Mouse (Mus musculus): ENCODE measurements around the gene Exosc8. TPM values are rescaled to one million over a fixed set of nuclear protein-coding genes. Genes with fewer than 3 reads are reported as not detected.
"Not testable (repeated sequence)": the region's sequence is repeated elsewhere in the genome, so short reads cannot be mapped to it uniquely, and the experiment has no call there.

Exosc8 gene
- polyA plus RNA-seq, 1 experiment from 2014 or later = 176 TPM

DNA sequence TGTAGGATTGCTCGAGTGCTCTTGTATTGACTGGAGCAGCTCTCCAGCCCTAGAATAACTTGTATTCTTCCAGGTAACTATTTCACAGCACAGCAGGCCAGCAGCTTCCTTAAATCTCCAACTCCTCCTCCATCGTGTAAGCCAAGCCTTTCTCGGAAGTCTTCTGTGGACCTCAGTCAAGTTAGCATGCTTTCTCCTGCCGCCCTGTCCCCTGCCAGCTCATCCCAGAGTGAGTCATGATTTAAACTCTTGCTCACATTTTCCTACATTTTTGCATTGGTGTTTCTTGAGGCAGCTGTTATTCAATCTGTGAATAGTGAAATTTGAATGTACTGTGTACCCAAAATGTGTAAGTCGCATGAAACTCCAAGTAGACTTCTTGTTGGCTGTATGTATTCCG, 19.7 kb downstream of the Exosc8 start:
- WGBS = 91% methylated on average over 6 of the region's 6 CpGs

DNA sequence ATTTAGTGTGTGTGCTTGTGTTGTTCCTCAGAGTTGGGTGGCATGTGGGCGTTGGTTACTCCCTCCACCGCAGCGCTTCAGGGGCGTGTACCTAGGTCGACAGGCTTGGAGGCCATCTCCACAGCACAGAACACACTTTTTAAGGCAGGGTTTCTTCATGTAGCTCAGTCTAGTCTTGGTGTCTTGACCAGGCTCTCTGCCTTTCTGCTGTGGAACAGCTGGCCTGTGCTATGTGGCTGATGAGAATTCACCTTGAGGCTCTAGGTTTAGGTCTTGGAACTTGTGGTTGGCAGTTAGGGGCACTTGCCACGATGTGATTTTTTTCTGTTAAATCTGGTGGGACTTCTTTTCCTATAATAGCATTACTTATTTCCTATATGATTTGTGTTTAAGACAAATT, 20.9 kb downstream of the Exosc8 start, which contains the start of gene Gm21958:
Gm21958 (minus strand) TSS at position 101 of the 400 bp plus-strand sequence.
- no peaks in the 10 kb centered on the region for H3K4me1 ChIP-seq (ENCODE audit: control insufficient read depth, insufficient read depth, low read length)
- peaks cover 12% of the 10 kb centered on the region for H3K36me3 ChIP-seq (replicated peaks; ENCODE audit: control insufficient read depth, insufficient read depth, low read depth, low read length)
- ATAC-seq (replicated peaks; ENCODE audit: insufficient number of reproducible peaks, low FRiP score, low TSS enrichment, low read depth) = no peak
- no peak within 1 kb of the TSS for H3K27ac ChIP-seq (replicated peaks; ENCODE audit: low read depth, low read length)
- no peak within 1 kb of the TSS for H3K9ac ChIP-seq (replicated peaks; ENCODE audit: low read length)
- no peaks in the 10 kb centered on the region for H3K27me3 ChIP-seq (ENCODE audit: control insufficient read depth, insufficient read depth, low read length)
- no peak for DNase-seq (ENCODE audit: low spot score)
- H3K9me3 ChIP-seq (replicated peaks; ENCODE audit: control insufficient read depth, low read length) = no peaks in the 10 kb centered on the region
- H3K4me3 ChIP-seq (ENCODE audit: low read depth, low read length) = no peak within 1 kb of the TSS
- 85% methylated on average over 6 of the region's 6 CpGs for WGBS
- no peak within 1 kb of the TSS for H3K4me2 ChIP-seq (ENCODE audit: low read depth, low read length)

More for the DNA sequence above, 19.7 kb downstream of the Exosc8 start:
- DNase-seq (ENCODE audit: low spot score) = no peak
- Histone ChIP-seq H3K36me3 (replicated peaks; ENCODE audit: control insufficient read depth, insufficient read depth, low read depth, low read length) (peaks cover 11% of the 10 kb centered on the region), H3K27me3 (ENCODE audit: control insufficient read depth, insufficient read depth, low read length) (no peaks in the 10 kb centered on the region), H3K9ac (replicated peaks; ENCODE audit: low read length) (no peak overlapping the region), H3K4me1 (ENCODE audit: control insufficient read depth, insufficient read depth, low read length) (no peaks in the 10 kb centered on the region), H3K27ac (replicated peaks; ENCODE audit: low read depth, low read length) (no peak overlapping the region), H3K4me3 (ENCODE audit: low read depth, low read length) (no peak overlapping the region), H3K9me3 (replicated peaks; ENCODE audit: control insufficient read depth, low read length) (no peaks in the 10 kb centered on the region), H3K4me2 (ENCODE audit: low read depth, low read length) (no peak overlapping the region)
- no peak for ATAC-seq (replicated peaks; ENCODE audit: insufficient number of reproducible peaks, low FRiP score, low TSS enrichment, low read depth)

DNA sequence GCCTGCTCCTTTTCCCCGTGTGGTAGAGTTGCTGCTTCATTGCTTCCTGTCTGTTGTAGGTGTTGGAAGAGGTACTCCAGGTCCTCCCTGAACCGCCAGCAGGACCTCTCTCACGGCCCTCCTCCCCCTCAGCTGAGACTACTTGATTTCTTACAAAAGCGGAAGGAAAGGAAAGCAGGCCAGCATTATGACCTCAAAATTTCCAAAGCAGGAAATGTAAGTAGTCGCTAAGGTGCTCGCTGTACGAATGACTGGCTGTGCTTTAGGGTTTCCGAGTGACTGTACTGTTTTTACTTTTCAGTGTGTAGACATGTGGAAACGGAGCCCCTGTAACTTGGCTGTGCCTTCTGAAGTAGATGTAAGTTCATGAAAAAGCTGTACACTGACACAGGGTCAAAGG, 26.2 kb downstream of the Exosc8 start:
- H3K4me2 ChIP-seq (ENCODE audit: low read depth, low read length) = no peak overlapping the region
- ATAC-seq (replicated peaks; ENCODE audit: insufficient number of reproducible peaks, low FRiP score, low TSS enrichment, low read depth) = no peak
- H3K9ac ChIP-seq (replicated peaks; ENCODE audit: low read length) = no peak overlapping the region
- no peak overlapping the region for H3K27ac ChIP-seq (replicated peaks; ENCODE audit: low read depth, low read length)
- 91% methylated on average over 9 of the region's 9 CpGs for WGBS
- no peak for DNase-seq (ENCODE audit: low spot score)
- peaks cover 12% of the 10 kb centered on the region for H3K36me3 ChIP-seq (replicated peaks; ENCODE audit: control insufficient read depth, insufficient read depth, low read depth, low read length)
- no peak overlapping the region for H3K4me3 ChIP-seq (ENCODE audit: low read depth, low read length)
- no peaks in the 10 kb centered on the region for H3K4me1 ChIP-seq (ENCODE audit: control insufficient read depth, insufficient read depth, low read length)
- no peaks in the 10 kb centered on the region for H3K27me3 ChIP-seq (ENCODE audit: control insufficient read depth, insufficient read depth, low read length)
- H3K9me3 ChIP-seq (replicated peaks; ENCODE audit: control insufficient read depth, low read length) = no peaks in the 10 kb centered on the region

DNA sequence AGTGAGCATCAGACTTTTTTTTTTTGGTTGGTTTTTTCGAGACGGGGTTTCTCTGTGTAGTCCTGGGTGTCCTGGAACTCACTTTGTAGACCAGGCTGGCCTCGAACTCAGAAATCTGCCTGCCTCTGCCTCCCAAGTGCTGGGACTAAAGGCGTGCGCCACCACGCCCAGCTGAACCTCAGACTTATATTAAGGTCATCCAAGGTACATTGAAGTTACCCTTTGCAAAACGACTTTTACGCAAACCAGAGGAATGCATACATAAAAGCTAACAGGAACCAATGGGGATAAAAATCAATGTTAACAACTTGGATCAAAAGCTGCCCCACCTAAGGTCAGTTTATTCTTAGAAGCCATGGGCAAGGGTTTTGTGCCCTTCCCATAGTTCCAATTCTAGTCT, 31.1 kb downstream of the Exosc8 start:
- H3K9ac ChIP-seq (replicated peaks; ENCODE audit: low read length); H3K4me3 ChIP-seq (ENCODE audit: low read depth, low read length); H3K27ac ChIP-seq (replicated peaks; ENCODE audit: low read depth, low read length); ATAC-seq (replicated peaks; ENCODE audit: insufficient number of reproducible peaks, low FRiP score, low TSS enrichment, low read depth); H3K9me3 ChIP-seq (replicated peaks; ENCODE audit: control insufficient read depth, low read length); H3K4me2 ChIP-seq (ENCODE audit: low read depth, low read length); H3K36me3 ChIP-seq (replicated peaks; ENCODE audit: control insufficient read depth, insufficient read depth, low read depth, low read length); DNase-seq (ENCODE audit: low spot score); H3K4me1 ChIP-seq (ENCODE audit: control insufficient read depth, insufficient read depth, low read length); H3K27me3 ChIP-seq (ENCODE audit: control insufficient read depth, insufficient read depth, low read length): not testable (repeated sequence)
- 96% methylated on average over 8 of the region's 8 CpGs for WGBS

DNA sequence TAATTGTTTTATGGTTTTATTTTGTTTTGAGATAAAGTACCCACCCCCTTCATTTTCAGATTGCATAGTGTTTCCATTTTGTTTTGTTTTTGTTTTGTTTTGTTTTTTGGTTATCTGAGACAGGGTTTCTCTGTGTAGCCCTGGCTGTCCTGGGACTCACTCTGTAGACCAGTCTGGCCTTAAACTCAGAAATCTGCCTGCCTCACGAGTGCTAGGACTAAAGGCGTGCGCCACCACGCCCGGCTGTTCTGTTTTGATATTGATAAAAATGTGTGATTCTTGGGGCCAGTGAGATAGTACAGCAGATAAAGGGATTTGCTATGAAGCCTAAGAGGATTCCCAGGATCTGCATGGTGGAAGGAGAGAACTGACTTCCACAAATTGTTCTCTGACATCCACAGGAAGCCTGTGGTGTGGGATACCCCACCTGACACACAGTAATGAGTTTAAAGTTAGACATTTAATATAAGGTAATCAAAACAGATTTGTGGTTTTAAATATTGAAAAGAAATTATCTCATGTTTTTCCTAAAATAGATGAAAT, 35.4 kb downstream of the Exosc8 start:
- ATAC-seq (replicated peaks; ENCODE audit: insufficient number of reproducible peaks, low FRiP score, low TSS enrichment, low read depth) = no peak
- H3K9me3 ChIP-seq (replicated peaks; ENCODE audit: control insufficient read depth, low read length) = no peaks in the 10 kb centered on the region

DNA sequence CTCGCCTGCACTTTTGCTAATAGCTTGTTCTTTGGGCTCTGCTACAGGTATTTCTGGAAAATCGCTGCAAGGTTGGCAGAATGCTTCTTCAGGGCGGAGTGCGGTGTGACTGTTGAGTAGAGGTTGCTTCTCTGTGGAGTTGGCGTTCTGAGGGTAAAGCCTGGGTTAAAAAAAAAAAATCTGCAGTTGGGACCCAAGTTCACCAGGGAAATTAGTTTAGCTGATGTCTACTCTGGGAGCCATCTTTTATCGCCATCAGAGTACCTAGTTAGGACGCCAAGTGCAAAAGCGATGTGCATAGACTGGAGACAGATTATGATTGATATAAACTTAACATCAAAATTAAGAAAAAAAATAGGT, 42.2 kb downstream of the Exosc8 start:
- H3K36me3 ChIP-seq (replicated peaks; ENCODE audit: control insufficient read depth, insufficient read depth, low read depth, low read length) = no peaks in the 10 kb centered on the region; the same call in 1 of the 2 replicates
- H3K9me3 ChIP-seq (replicated peaks; ENCODE audit: control insufficient read depth, low read length) = no peaks in the 10 kb centered on the region
- no peaks in the 10 kb centered on the region for H3K27me3 ChIP-seq (ENCODE audit: control insufficient read depth, insufficient read depth, low read length)
- peak overlapping the region; percentile 47 for H3K4me2 ChIP-seq (ENCODE audit: low read depth, low read length)
- no peaks in the 10 kb centered on the region for H3K4me1 ChIP-seq (ENCODE audit: control insufficient read depth, insufficient read depth, low read length)
- peak overlapping the region; percentile 62 for H3K27ac ChIP-seq (replicated peaks; ENCODE audit: low read depth, low read length)
- H3K4me3 ChIP-seq (ENCODE audit: low read depth, low read length) = peak overlapping the region; percentile 71
- DNase-seq (ENCODE audit: low spot score) (no peak), ATAC-seq (replicated peaks; ENCODE audit: insufficient number of reproducible peaks, low FRiP score, low TSS enrichment, low read depth) (no peak)
- 0% methylated on average over 8 of the region's 8 CpGs for WGBS
- H3K9ac ChIP-seq (replicated peaks; ENCODE audit: low read length) = peak overlapping the region; percentile 74

More for the DNA sequence above, 35.4 kb downstream of the Exosc8 start:
- no peak for DNase-seq (ENCODE audit: low spot score)
- WGBS = 79% methylated on average over 5 of the region's 5 CpGs
- H3K4me1 ChIP-seq (ENCODE audit: control insufficient read depth, insufficient read depth, low read length) = no peaks in the 10 kb centered on the region
- no peak overlapping the region for H3K9ac ChIP-seq (replicated peaks; ENCODE audit: low read length)
- no peak overlapping the region for H3K4me2 ChIP-seq (ENCODE audit: low read depth, low read length)
- no peaks in the 10 kb centered on the region; the same call in 1 of the 2 replicates for H3K36me3 ChIP-seq (replicated peaks; ENCODE audit: control insufficient read depth, insufficient read depth, low read depth, low read length)
- no peak overlapping the region for H3K4me3 ChIP-seq (ENCODE audit: low read depth, low read length)
- no peaks in the 10 kb centered on the region for H3K27me3 ChIP-seq (ENCODE audit: control insufficient read depth, insufficient read depth, low read length)
- no peak overlapping the region for H3K27ac ChIP-seq (replicated peaks; ENCODE audit: low read depth, low read length)

DNA sequence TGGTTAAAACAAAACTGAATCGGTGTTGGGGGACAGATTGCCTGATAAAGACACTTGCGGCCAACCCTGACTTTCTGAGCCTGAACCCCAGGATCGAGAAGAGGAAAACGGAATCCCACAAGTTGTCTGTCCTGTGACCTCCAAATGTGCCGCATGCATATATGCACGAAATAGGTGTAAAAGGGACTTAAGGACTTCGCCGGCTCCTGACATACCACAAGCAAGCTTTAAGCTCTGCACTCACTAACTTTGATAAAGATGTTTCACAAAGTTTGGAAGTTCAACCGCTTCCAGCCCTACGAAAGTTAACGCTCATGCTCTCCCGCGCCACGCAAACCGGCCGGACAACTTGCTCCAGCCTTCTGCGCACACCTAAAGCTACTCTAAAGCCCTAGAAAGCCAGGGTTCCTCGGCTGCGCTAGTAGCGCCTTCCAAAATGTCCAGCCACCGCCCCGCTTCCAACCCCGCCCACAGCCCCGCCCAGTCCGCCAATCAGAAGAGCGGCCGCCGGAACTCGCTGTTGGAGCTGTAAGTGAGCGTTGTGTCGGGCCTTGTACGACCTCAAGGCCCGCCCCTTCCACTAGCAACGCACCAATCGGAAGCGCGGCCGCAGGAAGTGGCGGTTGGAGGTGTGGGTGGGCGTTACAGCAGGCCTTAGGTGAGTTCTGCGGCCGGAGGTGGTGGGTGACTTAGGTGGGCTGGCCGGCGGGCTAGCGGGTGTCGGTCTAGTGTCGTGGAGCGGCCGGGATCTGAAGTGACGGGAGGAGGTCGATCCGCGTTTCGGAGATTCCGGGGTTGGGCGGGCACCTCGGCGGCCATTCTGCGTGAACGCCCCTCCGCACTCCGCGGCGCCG, 42.8 kb downstream of the Exosc8 start, which contains the start of gene Supt20:
Supt20 (plus strand) TSS at position 606 of the 854 bp plus-strand sequence.
- DNase-seq (ENCODE audit: low spot score) = peak; percentile 96
- WGBS = 2% methylated on average over 65 of the region's 65 CpGs
- no peaks in the 10 kb centered on the region for H3K9me3 ChIP-seq (replicated peaks; ENCODE audit: control insufficient read depth, low read length)
- H3K27me3 ChIP-seq (ENCODE audit: control insufficient read depth, insufficient read depth, low read length) = no peaks in the 10 kb centered on the region
- H3K4me1 ChIP-seq (ENCODE audit: control insufficient read depth, insufficient read depth, low read length) = no peaks in the 10 kb centered on the region
- peak within 1 kb of the TSS; percentile 66 for H3K4me2 ChIP-seq (ENCODE audit: low read depth, low read length)
- ATAC-seq (replicated peaks; ENCODE audit: insufficient number of reproducible peaks, low FRiP score, low TSS enrichment, low read depth) = peak; percentile 95
- H3K4me3 ChIP-seq (ENCODE audit: low read depth, low read length) = peak within 1 kb of the TSS; percentile 71
- peak within 1 kb of the TSS; percentile 62 for H3K27ac ChIP-seq (replicated peaks; ENCODE audit: low read depth, low read length)
- H3K36me3 ChIP-seq (replicated peaks; ENCODE audit: control insufficient read depth, insufficient read depth, low read depth, low read length) = no peaks in the 10 kb centered on the region; the same call in 1 of the 2 replicates
- peak within 1 kb of the TSS; percentile 74 for H3K9ac ChIP-seq (replicated peaks; ENCODE audit: low read length)

DNA sequence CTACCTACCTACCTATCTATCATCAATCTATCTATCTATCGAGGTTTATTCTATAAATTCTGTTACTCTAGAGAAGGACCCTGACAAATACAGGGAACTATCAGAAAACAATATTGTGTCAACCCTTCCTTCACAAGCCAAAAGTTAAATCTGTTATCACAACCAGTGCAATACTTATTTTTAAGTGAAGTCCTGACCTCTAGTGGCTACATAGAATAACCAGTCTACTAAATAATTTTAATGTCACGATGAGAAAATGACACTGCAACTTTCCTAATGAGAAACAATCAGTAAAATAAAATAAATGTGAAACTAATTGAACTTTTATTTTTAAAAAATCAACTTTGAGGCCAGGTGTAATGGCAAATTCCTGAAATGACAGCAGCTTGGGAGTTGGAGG, 46.1 kb downstream of the Exosc8 start:
- WGBS = 49% methylated on average over 2 of the region's 2 CpGs
- DNase-seq (ENCODE audit: low spot score) (peak; percentile 46), ATAC-seq (replicated peaks; ENCODE audit: insufficient number of reproducible peaks, low FRiP score, low TSS enrichment, low read depth) (no peak)
- Histone ChIP-seq H3K9ac (replicated peaks; ENCODE audit: low read length) (no peak overlapping the region), H3K4me3 (ENCODE audit: low read depth, low read length) (no peak overlapping the region), H3K36me3 (replicated peaks; ENCODE audit: control insufficient read depth, insufficient read depth, low read depth, low read length) (no peaks in the 10 kb centered on the region), H3K4me1 (ENCODE audit: control insufficient read depth, insufficient read depth, low read length) (no peaks in the 10 kb centered on the region), H3K9me3 (replicated peaks; ENCODE audit: control insufficient read depth, low read length) (no peaks in the 10 kb centered on the region), H3K4me2 (ENCODE audit: low read depth, low read length) (no peak overlapping the region), H3K27me3 (ENCODE audit: control insufficient read depth, insufficient read depth, low read length) (no peaks in the 10 kb centered on the region), H3K27ac (replicated peaks; ENCODE audit: low read depth, low read length) (no peak overlapping the region)
